Mouse (Mus musculus) WW6 (cell line): Measurements from ENCODE around the gene Vav2.

Experiments used
- DNase-seq: peaks from one replicate; pipeline ENCODE4 v3.0.0-alpha.2; 2013; ENCODE audit warnings: low read depth, low spot score

The Vav2 gene

DNA sequence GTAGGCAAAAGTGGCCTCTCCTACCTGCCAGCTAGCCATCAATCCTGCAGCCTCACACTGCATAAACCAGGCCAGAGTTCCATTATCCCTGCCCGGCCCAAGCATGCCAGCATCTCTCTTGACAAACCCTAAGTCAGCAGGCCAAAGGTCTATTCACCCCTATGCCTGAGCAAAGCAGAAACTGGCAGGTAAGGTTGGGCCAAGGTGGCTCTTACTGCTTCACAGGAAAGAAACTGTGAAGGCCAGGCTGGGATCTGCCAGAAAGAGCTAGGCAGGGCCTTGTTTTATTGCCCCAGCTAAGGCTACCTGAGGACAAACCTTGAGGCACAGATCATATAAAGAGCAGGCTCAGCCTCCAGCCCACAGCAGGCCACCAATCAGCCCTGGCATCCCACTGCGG, 55.4 kb downstream of the Vav2 start:
- DNase-seq, result no peak

DNA sequence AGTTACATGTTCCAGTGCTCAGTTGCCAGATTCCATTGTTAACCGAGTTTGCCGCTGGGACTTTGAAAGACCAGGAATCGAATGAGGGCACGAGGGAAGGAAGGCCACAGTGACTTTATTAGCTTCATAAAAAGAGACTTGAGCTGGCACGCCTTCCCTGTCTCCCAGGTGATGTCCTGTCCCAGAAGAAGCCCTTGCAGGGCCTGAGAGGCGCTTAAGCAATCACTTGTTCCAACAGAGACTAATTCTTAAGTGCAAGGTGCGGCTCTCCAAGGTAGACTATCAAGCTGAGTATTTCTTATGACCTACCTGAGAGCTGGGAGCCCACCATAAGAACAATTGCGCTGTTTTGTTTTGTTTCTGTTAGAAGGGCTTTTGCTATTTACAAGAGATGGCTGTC, 57.9 kb downstream of the Vav2 start:
- DNase-seq, result no peak

DNA sequence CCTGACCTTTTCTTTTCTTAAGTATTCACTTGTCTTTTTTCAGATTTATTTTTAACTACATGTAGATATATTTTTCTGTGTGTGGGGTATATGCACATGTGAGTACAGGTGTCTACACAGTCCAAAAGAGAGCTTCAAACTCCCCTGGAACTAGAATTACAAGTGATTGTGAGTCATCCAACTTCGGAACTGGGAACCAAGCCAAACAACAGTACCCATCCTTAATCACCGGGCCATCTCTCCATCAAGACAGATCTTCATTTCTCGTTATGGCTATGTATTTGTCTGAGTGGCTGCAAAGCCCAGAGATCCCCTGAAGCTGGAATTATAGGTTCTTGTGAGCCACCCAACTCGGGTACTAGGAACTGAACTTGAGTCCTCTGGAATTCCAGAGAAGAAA, 61.5 kb downstream of the Vav2 start:
- no peak for DNase-seq

DNA sequence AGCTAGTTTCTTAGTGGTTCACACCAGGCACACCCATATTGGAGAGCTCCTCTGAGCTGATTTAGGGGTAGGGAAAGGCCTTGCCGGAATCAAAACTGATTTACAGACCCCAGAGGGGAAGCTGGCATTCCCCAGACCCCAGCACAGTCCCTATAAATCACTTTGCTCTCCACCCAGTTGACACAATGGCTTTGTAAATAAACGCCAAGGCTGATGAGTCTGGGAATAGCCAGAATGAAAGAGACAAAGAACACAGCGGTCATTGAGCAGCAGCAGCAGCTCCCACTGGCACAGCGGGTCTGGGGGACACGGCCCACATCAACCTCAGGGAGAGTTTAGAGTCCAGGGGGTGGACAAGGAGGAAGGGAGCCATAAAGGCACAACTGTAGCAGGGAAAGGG, 65.0 kb downstream of the Vav2 start:
- DNase-seq, result no peak

DNA sequence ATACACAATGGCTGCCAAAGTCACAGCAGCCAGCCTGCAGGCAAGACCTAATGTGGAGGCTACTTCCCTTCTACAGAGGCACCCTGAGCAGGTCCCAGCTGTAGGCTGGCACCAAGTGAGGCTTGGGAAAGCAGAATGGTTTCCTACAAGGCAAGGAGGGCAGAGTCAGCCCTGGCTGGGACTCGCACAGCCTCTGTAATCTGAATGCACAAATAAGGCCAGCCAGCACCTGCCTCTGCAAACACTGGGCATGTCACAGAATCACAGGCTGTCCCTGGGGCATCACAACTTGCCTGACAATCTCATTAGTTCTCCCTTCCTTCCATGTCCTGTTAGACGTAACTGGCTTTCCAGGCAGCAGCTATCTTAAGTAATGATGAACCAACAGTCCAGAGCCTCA, 68.4 kb downstream of the Vav2 start:
- DNase-seq, result no peak

DNA sequence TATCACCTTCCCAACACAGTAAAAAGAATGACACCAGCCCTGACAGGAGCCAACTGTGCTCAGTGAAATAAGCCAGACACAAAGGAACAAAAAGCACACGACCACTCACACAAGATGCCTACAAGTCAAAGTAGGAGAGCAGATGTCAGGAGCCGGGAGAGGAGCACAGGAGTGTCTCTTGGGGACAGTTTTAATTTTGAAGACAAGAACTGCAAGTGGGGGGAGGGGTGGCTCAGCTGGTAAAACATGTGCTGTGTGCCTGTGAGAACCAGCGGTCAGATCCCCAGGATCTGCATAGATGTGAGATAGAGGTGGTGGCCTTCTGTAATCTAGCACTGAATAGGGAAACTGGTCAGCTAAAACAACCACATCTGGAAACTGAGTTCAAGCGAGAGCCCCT, 71.1 kb downstream of the Vav2 start:
- DNase-seq, result no peak

DNA sequence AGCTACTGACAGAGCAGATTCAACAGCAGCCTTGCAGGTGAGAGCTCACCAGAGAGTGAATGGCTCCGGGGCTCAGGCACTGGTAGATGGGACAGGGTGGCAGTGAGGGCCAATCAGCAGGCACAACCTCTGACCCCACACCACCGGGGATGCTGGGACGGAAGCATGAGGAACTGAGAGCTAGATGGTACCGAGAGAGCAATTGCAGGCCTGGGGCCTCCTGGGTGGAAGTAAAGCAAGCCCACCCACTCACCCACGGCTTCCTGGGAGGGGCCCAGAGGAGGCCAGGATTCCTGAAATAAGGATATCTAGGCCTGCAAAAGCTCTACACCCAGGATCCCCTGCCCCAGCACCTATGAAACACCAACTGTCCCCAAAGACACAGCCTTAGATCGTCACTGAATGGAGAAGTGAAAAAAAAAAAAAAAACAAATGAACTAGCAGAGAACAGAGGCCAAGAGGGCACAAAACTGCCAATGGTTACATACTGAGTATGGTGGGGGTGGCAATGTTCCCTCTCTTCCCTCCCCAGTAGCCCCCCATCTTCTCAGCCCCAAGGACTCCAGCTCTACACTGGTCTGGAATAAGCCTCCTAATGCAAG, 72.1 kb downstream of the Vav2 start:
- no peak for DNase-seq

DNA sequence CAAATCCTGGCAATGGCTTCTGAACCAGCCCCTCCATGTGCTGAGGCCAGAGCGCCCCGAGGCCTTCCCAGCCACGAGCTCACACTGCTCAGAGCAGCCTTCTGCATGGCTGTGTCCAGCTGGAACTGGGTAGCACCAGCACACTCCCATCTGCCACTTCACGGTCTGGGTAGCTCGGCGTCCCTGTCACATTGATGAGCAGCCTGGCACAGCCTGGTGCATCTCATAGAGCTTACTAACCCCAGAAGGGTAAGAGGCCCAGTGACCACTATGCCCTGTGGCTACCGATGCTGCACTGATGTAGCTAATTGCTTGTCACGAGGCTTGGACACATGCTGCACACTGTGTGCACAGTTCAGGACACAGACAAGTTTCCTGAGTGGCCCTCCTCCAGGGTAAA, 74.1 kb downstream of the Vav2 start:
- no peak for DNase-seq

DNA sequence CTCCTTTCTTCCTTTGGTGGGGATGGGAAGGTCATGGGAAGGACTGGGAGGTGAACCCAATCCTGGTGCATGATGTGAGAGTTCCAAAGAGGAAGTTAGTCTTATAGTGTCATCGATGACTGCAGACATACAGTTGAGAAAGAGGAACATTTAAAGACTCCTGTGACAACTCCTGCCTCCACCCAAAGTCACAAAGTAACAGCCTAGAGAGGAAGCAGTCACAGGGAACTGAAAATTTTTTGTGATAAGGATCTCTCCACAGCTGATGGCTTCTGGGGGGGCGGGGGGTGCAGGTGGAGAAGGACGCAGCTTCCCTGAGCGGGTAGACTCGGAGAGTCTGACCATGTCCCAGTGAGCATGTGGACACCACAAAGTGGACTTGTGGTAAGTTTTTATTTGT, 76.5 kb downstream of the Vav2 start:
- DNase-seq, result no peak

DNA sequence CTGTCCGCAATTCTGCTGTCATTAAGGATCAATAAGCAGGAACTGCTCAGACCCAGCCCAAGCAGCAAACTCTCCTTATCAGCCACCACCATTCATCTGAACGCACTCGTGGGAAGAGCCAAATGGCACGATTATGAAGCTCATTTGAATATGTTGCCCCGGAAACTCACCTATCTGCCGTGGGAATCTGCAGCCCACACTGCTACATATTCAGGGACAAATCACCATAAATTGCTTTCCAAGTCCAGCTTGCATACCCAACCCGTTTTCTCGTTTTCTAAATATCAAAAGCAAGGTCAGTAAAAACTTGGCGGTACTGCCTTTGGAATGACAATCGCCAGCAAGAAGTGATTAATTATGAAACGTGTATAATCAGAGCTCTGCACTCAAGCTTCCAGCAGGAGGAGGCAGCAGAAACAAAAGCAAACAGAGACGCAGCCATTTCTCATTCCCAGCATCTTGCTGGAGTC, 82.8 kb downstream of the Vav2 start:
- DNase-seq, result no peak

DNA sequence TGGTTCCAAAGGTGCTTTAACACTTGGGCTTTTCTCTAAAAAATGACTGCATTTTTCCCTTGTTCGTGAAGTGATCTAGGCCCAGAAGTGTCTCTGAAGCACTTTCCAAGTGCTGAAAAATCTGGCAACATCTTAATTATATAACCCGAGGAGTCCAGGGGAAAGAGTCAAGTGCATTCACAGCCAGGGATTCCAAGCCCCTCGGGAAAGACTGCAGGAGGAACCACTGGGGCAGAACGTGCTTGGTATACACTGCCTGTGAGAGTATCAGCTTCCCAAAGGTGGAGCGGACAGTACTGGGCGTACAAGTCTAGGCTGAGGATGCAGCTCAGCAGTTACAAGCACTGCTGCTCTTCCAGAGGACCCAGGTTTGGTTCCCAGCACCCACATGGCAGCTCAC, 86.2 kb downstream of the Vav2 start:
- no peak for DNase-seq

DNA sequence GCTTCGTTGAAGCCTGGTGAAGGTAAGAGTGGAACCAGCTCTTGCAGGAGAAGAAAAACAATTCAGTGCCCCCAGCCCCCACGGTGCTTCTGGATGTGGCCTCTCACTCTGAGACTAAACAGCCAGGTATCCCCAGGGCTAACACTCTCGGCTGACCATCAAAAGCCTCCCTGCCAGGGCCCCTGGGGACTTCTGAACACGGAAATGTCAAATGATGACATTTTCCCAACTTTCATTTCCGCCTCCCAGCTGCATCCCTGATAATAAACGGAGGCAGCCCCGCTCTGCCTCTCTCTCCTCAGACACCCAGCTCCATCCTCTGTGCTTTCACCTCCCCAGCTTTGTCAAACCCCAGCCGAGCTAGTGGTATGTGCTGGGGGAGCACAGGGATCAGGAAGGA, 87.8 kb downstream of the Vav2 start:
- no peak for DNase-seq

DNA sequence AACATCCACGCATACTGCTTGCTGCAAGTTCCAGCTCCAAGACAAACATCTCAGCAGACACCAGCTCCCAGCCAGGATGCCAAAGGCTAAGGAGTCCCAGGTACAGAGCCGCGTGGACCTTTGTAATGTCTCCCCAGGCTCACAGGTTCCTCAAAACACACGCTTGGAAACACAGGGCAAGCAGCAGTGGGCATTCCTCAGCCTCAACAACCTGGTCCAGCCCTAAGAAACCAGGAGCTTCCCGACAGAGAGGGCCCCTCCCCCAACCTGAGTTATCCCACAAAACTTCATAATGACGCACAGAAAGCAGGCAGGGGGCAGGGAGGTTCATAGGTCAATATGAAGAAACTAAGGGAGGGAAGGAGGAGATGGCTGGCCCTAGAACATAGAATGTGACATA, 89.6 kb downstream of the Vav2 start:
- no peak for DNase-seq

DNA sequence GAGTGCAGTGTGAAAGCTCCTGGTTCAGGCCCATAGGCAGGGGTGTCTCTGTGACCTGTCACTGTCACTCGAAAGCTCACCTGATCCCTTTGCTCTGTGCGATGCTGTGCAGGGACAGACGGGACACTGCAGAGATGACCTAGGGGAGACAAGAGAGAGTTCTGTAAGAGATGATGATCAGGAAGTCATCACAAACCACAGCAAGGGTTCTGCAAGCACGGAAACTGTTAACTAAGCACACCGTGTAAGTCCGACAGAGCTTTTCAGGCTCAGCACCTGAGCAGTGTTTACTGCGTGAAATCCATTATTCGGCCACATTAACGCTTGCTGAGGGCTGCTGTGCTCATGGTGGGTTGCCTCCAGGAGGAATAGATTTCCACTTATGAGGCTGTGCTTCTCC, 90.2 kb downstream of the Vav2 start:
- no peak for DNase-seq

DNA sequence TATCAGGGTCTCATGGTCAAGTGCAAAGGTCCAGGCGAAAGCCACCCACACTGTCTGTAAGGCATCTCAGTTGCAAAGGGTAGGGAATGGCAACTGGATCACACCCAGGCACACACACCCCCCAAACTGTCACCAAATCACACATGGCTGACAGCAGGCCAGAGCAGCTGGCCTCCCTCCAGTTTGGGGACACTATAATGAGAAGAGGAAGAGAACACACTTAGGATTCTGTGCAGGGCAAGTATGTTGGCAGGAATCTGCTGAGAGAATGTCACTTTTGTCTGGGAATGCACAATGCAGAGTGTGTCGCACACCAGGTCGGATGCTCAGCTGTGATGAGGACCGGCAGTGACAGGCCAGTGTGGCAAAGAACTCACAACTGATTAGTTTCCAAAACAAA, 92.0 kb downstream of the Vav2 start:
- DNase-seq, result no peak

DNA sequence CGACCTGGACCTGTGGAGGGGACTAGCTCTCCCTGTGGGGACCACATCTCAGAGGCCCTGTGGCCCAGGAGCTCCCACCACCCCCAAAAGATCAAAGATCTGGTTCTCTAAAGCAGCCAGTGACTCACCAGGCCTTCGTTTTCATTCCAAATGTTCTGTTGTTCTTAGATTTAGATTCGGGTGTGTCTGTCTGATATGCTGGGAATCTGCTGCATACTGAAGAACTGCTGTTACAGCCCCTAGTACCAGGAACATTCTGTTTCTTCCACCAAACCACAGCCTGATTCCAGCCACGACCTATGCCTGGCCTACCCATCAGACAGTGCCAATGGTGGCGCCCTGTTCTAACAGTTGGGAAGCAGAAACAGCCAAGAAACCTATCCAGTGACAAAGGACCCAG, 95.3 kb downstream of the Vav2 start:
- DNase-seq, result no peak

DNA sequence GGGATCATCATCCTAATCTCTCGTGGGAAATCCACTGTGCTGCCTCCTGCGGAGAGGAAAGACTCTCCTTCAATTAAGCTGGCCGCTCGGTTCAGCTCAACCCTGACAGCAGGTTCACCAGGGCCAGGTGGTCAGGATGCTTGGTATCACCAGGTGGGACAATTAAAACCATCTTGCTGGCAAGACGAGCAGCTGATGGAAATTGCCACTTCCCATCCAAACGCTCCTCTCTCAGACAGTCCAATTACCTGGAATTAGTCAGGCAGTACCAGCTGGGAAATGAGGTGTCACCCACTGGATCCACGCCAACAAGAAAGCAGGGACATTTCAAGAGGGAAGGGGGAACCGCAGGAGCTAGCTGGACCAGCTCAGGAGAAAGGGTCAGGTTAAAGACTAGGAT, 96.4 kb downstream of the Vav2 start:
- no peak for DNase-seq

DNA sequence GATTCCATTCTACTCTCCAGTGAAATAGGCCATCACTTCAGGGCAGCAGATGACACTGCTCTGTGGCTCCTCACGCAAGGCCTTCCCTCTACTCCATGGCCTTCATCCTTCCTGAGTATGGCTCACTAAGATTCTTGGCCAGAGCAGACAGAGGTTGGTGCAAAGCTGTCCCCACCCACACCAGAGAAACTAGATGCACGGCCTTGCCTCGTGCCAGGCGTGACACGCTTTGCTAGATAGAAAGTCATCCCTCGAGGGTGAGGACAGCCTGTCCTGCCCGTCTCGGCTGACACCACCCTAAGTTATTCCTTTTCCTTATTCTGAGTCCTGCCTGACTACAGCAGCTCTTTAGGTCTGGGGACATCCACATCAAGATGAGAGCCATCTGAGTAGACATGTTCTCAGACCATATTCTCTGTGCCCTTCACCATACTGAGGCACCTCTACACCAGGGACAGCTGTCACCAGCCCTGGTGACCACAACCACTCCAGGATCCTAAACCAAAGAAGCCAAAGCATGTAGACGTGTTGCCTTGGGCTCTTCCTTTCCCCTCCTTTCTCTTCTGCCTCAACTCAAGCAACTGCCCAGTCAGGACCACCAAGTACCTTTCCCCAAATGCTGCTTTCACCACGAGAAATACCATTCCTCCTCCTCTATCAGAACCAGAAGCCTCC, 97.3 kb downstream of the Vav2 start:
- DNase-seq, result no peak

DNA sequence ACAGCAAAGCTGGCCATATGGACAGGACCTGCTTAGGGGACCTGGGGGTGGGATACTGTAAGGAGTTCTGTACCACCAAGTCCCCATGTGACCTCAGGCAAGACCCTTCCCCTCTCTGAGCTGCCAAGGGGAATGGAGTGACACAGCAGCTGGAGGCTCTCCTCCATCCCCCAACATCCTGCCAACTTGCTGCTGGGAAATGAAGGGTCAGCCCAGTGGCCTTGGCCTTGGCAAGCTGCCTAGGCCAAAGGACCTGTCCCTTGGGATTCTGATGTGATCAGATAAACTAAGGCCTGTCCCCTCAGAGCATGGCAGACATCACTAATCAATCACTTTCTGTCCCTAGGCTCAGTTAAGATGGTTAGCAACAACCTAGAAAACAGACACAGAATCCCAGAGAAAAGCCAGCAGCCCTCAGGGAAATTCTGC, 98.2 kb downstream of the Vav2 start:
- DNase-seq, result no peak

DNA sequence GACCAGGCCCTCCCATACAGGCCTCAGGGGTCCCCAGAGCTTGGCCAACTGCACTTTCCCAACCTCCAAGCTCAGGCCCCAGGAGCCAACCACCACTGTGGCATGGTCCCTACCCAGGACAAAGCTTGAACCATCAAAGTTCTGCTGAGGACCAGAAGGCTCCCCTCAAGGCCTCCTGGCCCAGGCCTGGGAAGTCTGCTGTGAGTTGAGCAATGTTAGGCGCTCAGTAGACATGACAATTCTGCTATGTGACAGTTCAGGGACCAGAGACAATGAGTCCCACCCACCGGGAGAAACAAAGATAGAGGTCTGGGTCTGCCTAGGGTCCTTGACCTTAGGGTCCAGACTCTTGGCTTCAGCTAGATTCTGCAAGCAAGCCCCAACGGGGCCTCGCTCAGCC, 98.9 kb downstream of the Vav2 start:
- no peak for DNase-seq

DNA sequence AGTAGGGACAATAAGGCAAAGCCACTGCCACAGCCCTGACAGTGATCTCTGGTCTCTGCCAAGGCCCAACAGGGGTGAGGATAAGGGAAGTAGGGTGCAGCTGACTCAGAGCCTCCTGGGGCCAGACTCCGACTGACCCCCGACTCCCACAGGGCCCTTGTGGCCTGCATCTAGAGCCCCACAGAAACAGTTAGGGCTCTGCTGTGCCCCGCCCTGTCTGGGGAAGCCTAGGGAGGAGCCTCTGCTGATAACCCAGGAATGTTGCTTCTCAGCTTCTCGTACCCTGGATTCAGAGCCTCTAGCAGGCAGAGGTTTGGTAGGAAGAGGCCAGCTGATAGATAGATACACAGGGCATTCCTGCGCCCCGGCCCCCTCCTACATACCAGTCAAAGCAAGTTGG, 99.8 kb downstream of the Vav2 start:
- DNase-seq, result no peak

DNA sequence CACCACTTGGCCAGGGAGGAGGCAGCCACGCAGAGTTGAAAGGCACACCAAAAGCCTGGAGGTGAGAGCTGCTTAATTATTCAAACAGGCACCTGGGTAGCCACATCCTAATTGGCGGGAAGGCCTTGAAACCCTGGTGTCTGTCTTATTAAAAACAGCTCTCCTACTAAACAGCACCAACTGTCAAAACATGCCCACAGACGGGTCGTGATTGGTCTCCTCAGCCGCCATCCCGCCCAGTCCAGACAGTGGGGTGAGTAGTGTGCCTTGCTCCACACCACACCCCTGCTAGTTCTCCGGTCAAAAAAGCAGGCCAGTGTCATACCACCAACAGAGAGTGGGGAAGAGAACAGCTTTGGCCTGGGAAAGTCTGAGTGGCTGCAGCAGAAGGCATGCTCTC, 100.5 kb downstream of the Vav2 start:
- no peak for DNase-seq

DNA sequence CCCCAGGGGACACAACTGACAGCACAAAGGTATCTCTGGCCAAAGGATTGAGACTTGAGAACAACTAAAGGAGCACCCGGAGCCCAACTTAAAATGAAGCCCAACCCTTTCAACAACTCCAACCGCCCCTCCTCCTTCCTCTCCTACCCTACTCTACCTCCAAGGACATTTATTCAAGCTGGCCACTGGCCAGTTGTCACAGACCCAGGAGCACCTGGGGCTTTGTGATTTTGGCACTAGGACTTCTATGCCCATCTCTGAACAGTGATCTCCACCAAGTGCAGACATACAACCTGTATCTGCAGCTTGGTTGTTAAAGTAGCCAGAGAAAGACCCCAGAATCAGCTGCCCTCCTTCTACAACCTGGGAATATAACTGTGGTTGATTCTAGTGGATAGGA, 102.1 kb downstream of the Vav2 start:
- DNase-seq, result no peak

DNA sequence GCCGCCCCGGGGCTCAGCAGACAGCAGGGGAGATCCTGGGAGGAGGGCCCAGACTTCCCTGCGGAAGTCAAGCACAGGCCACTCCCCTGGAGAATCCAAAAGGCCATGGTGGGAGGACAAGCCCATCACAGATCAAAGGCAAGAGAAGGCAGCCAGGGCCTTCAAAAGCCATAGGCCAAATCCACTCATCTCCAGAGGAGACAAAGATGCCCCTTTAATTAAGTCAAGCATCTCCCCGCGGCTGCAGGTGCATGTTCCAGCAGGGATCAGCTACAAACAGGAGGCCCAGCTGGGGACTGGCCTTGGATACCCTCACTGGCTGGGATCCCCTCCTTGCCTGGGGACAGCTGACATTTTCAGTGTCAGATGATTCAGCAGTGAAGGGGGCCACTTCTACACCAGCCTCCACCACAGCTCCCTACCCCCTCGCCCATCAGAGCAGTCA, 105.4 kb downstream of the Vav2 start:
- no peak for DNase-seq
